Mouse (Mus musculus): ENCODE data around the gene Hist2h3c2. TPM values are rescaled to one million over a fixed set of nuclear protein-coding genes. Genes with fewer than 3 reads are reported as not detected.

Hist2h3c2 gene
- polyA plus RNA-seq, 1 experiment from 2014 or later = 10.0 TPM

DNA sequence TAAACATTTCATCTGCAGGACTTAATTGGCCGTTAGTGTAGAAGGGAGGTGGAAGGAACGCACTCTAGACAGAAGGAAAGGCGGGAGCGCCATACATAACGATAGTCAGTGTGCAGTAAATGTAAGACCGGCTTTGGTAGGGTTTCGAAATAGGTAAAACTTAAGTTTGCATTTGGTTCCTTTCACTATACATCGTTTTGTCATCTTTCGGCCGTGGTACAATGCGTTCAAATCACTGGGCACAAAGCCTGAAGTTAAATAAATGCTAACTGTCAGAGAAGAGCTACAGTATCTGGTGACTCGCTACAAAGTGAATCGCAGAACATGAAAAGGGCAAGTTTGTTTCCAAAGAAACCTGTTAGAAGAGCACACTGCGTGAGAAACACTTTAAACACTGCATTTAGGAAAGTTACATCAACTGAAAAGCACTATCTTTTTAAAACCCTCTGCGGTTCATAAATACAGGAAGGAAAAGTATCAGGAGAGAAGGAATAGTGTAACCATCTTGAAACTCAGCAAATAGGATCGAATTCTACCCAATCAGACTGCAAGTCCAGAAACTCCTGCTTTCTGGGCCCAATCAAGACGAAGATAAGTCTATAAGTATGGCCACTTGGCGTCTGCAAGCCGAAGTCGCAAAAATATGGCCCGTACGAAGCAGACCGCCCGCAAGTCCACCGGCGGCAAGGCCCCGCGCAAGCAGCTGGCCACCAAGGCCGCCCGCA, 29.3 kb upstream of the Hist2h3c2 start, which contains the start of gene Hist2h3b:
Gene Hist2h3b (plus strand): TSS at position 604 of the 725 bp plus-strand sequence.
- Histone ChIP-seq H3K36me3 (no peaks in the 10 kb centered on the region), H3K27ac (peak within 1 kb of the TSS; percentile 97), H3K4me3 (peak within 1 kb of the TSS; percentile 57), H3K4me2 (peak within 1 kb of the TSS; percentile 87), H3K9me3 (no peaks in the 10 kb centered on the region), H3K9ac (peak within 1 kb of the TSS; percentile 83), H3K4me1 (peaks cover 32% of the 10 kb centered on the region), H3K27me3 (no peaks in the 10 kb centered on the region)
- peak; percentile 62; the same call in 1 of the 2 replicates for ATAC-seq (ENCODE audit: insufficient number of reproducible peaks, insufficient read depth, low FRiP score, low TSS enrichment, low read depth)
- 21% methylated on average over 30 of the region's 30 CpGs for WGBS

DNA sequence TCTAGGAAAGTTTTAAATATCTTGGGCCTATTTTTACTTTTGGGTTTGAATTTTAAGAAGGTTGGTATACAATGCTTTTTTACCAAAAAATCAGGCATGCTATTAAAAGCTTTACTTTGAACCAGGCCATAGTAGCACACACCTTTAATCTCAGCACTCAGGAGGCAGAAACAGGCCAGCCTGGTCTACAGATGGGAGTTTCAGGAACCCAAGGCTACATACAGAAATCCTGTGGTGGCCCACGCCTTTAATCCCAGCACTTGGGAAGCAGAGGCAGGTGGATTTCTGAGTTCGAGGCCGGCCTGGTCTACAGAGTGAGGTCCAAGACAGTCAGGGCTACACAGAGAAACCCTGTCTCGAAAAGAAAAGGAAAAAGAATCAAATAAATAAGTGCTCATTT, 28.6 kb upstream of the Hist2h3c2 start:
- Histone ChIP-seq H3K9me3 (no peaks in the 10 kb centered on the region), H3K4me3 (no peak overlapping the region), H3K27me3 (no peaks in the 10 kb centered on the region), H3K4me1 (peaks cover 33% of the 10 kb centered on the region), H3K27ac (peak overlapping the region; percentile 97), H3K4me2 (peak overlapping the region; percentile 87), H3K9ac (no peak overlapping the region), H3K36me3 (no peaks in the 10 kb centered on the region)
- no peak for ATAC-seq (ENCODE audit: insufficient number of reproducible peaks, insufficient read depth, low FRiP score, low TSS enrichment, low read depth)
- WGBS = 69% methylated on average over 4 of the region's 4 CpGs

DNA sequence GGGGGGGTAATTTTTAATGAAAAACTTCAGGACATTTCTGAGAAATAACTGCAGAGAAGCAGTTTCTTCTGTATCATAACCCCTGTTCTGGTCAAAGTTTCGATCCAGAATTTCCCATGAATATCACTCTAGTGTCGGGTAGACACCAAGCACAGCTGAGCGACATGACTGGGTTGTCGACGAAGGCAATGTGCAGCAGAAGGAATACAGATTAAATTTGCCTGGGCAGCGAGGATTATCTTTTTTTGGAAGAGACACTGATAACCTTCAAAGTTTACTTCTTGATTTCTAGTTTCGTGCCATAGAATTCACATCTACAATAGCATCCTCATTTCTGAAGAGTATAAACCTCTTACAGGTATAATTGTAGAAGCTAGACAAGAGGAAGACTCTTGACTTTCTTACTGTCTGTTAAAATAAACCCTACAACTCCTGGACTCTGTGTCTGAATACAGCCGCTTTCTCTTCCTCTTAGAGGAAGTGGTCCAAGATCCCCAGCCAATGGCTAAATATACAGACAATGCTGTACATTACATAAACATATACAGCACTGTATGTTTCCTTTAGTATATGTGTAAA, 27.3 kb upstream of the Hist2h3c2 start:
- peaks cover 42% of the 10 kb centered on the region for H3K4me1 ChIP-seq
- H3K9ac ChIP-seq = no peak overlapping the region
- H3K36me3 ChIP-seq = no peaks in the 10 kb centered on the region
- no peak overlapping the region for H3K4me2 ChIP-seq
- H3K9me3 ChIP-seq = no peaks in the 10 kb centered on the region
- no peak overlapping the region for H3K4me3 ChIP-seq
- no peaks in the 10 kb centered on the region for H3K27me3 ChIP-seq
- peak overlapping the region; percentile 11; the same call in 1 of the 2 replicates for H3K27ac ChIP-seq
- WGBS = 86% methylated on average over 8 of the region's 8 CpGs
- no peak for ATAC-seq (ENCODE audit: insufficient number of reproducible peaks, insufficient read depth, low FRiP score, low TSS enrichment, low read depth)

DNA sequence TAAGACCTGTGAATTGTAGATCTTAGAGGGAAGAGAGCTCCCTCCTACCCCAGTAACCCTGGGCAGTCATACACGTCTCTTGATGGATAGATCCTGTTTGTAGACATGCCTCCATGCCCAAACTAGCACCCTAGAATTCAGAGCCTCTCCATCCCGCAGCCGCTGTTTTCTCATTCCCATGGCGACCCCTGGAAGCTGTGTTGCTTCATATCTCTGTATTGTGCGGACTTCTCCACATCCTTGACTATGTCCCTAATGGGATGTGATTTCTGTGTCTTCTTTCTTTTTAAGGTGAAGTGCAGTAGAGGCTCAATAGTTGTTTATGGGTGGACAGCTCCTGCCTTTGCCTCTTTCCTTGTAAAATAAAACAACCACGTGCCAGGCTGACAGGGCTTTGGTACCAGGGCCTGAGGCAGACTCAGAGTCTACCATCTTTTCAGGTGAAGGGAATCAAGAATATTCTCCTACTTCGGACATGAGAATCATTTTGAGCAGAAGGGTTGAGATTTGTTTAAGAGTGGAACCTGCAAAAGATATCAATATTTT, 25.6 kb upstream of the Hist2h3c2 start:
- WGBS = 74% methylated on average over 7 of the region's 7 CpGs
- Histone ChIP-seq H3K4me1 (peaks cover 38% of the 10 kb centered on the region), H3K27ac (peak overlapping the region; percentile 99), H3K9me3 (no peaks in the 10 kb centered on the region), H3K27me3 (no peaks in the 10 kb centered on the region), H3K4me2 (peak overlapping the region; percentile 76), H3K36me3 (no peaks in the 10 kb centered on the region), H3K4me3 (peak overlapping the region; percentile 62), H3K9ac (peak overlapping the region; percentile 83)
- no peak for ATAC-seq (ENCODE audit: insufficient number of reproducible peaks, insufficient read depth, low FRiP score, low TSS enrichment, low read depth)

DNA sequence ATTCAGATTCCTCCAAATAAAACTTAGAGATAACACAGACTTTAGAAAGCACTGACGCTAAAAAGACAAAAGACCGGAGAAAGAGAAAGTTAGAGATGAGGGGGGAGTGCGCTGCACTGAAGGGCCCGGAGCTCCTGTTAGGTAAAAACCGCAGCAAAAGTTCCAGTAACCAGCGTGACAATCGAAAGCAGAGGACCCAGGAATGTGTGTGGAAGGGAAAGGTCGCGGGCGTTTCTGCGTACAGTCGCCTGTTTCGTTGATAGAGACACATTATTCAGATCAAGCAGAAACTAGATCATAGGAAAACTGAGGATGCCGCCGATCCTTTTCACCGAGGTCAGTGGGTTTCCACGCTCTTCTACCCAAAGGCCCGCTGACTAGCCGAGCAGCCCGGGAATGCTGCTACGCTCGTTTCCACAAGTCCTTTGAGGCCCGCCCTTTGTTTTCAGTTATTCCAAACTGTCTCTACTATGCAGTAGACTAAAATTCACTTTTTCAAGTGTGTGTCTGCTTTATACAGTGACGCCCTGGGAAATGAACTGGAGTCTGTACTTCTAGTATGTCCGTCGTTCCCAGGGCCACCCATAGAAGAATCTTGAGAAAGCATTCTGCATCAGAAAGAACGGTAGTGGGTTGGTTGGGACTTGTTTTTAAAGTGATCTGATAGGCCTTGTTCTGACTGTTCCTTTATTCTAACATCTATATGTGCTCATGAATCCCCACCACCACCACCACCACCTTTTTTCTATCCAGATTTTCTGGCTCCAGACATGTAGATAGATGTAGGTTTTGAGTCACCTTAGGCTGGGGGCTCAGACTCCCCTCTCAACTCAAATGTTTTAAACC, 24.9 kb upstream of the Hist2h3c2 start:
- peaks cover 38% of the 10 kb centered on the region for H3K4me1 ChIP-seq
- no peaks in the 10 kb centered on the region for H3K27me3 ChIP-seq
- 6% methylated on average over 27 of the region's 27 CpGs for WGBS
- peak overlapping the region; percentile 83 for H3K9ac ChIP-seq
- no peak for ATAC-seq (ENCODE audit: insufficient number of reproducible peaks, insufficient read depth, low FRiP score, low TSS enrichment, low read depth)
- peak overlapping the region; percentile 62 for H3K4me3 ChIP-seq
- peak overlapping the region; percentile 99 for H3K27ac ChIP-seq
- no peaks in the 10 kb centered on the region for H3K36me3 ChIP-seq
- no peaks in the 10 kb centered on the region for H3K9me3 ChIP-seq
- H3K4me2 ChIP-seq = peak overlapping the region; percentile 76

DNA sequence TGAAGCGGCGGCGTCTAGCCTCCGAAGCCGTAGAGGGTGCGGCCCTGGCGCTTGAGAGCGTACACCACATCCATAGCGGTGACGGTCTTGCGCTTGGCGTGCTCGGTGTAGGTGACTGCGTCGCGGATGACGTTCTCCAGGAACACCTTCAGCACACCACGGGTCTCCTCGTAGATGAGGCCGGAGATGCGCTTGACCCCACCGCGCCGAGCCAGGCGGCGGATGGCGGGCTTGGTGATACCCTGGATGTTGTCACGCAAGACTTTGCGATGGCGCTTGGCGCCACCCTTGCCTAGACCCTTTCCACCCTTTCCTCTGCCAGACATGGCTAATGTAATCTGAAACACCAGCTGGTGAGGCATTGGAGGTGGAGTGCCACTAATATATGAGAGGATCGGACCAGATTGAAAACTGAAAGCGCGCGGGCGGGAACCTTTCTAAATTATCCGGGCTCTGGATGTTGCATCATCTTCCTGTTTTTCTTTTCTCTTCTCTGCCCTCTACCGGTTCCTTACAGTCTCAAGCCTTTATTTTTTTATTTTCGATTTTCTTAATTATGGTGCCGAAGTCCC, 24.1 kb upstream of the Hist2h3c2 start, which contains the start of gene Hist2h4:
Gene Hist2h4 (minus strand): TSS at position 333 of the 572 bp plus-strand sequence.
- Histone ChIP-seq H3K36me3 (no peaks in the 10 kb centered on the region), H3K27ac (peak within 1 kb of the TSS; percentile 99), H3K9ac (peak within 1 kb of the TSS; percentile 87), H3K4me1 (peaks cover 36% of the 10 kb centered on the region), H3K9me3 (no peaks in the 10 kb centered on the region), H3K27me3 (no peaks in the 10 kb centered on the region), H3K4me2 (peak within 1 kb of the TSS; percentile 76), H3K4me3 (peak within 1 kb of the TSS; percentile 62)
- ATAC-seq (ENCODE audit: insufficient number of reproducible peaks, insufficient read depth, low FRiP score, low TSS enrichment, low read depth) = peak; percentile 83
- WGBS = under 1% methylated on average over 40 of the region's 40 CpGs

DNA sequence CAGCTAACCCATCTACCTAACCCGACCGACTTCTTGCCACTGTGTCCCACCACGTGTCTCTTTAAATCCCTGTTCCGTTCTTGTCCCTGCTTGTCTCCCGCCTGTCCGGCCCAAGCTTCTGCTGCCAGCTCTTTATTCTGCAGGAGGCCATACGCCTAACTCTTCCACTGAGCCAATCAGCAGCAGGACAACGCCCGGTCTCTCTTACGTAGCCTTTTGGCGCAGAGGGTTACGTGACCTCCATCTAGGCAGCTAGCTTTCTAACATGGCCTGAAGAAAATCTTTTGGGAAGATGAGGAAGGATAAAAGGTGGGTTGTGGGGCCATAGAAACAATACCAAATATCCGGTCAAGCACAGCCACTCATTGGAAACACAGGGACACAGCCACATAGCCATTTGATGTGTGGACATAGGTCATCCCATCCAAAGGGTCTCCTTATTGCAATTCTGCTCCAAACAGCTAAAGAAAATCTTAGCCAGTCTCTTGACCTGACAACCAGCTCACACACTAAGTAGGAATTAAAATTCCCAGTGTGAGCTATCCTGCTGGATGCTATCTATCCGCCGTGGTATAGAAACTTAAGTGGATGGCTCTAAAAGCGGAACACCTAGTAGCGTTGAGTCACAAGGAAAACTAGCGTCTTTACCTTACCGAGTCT, 23.4 kb upstream of the Hist2h3c2 start:
- no peaks in the 10 kb centered on the region for H3K36me3 ChIP-seq
- WGBS = under 1% methylated on average over 19 of the region's 19 CpGs
- ATAC-seq (ENCODE audit: insufficient number of reproducible peaks, insufficient read depth, low FRiP score, low TSS enrichment, low read depth) = 0 out of 2 replicates have a peak, but pooled peaks have one; percentile 50
- H3K4me3 ChIP-seq = peak overlapping the region; percentile 62
- H3K4me2 ChIP-seq = peak overlapping the region; percentile 76
- H3K9me3 ChIP-seq = no peaks in the 10 kb centered on the region
- peak overlapping the region; percentile 99 for H3K27ac ChIP-seq
- H3K9ac ChIP-seq = peak overlapping the region; percentile 87
- no peaks in the 10 kb centered on the region for H3K27me3 ChIP-seq
- peaks cover 29% of the 10 kb centered on the region for H3K4me1 ChIP-seq

DNA sequence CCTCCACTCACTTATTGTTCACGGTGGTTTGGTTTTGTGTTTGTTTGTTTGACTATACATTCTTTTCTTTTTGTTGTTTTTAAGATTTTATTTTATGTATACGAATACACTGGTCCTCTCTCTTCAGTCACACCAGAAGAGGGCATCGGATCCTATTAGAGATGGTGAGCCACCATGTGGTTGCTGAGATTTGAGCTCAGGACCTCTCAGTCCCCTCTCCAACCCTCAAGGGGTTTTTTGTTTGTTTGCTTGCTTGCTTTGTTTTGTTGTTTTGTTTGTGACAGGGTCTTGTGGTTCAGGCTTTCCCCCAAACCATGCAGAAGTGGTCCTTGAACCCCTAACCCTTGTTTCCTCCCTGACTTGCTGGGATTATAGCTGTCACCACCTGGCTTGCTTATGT, 22.7 kb upstream of the Hist2h3c2 start:
- H3K27me3 ChIP-seq = no peaks in the 10 kb centered on the region
- H3K27ac ChIP-seq = peak overlapping the region; percentile 99
- no peak for ATAC-seq (ENCODE audit: insufficient number of reproducible peaks, insufficient read depth, low FRiP score, low TSS enrichment, low read depth)
- H3K4me2 ChIP-seq = peak overlapping the region; percentile 76
- peak overlapping the region; percentile 87 for H3K9ac ChIP-seq
- no peaks in the 10 kb centered on the region for H3K36me3 ChIP-seq
- H3K4me1 ChIP-seq = peaks cover 23% of the 10 kb centered on the region
- no peaks in the 10 kb centered on the region for H3K9me3 ChIP-seq
- 47% methylated on average over 3 of the region's 3 CpGs for WGBS
- peak overlapping the region; percentile 62 for H3K4me3 ChIP-seq

DNA sequence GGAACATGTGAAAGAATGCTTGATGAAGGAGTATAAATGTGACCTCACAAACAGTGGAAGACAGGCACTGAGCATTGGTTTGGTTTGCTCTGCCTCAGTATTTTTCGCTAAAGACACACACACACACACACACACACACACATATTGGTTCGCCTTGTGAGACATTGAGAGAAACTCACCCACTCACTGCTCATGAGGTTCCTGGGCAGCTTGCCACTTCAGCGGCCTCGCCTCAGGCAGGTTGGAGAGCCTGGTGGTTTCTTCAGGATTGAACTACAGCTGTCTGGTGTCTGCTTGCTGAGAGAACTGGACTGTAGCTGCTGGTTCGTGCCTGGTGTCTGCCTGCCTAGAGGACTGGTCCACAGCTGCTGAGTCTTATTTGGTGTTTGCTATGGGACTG, 21.3 kb upstream of the Hist2h3c2 start:
- 84% methylated on average over 5 of the region's 5 CpGs for WGBS
- H3K4me1 ChIP-seq = peaks cover 23% of the 10 kb centered on the region
- no peak overlapping the region for H3K4me2 ChIP-seq
- no peaks in the 10 kb centered on the region for H3K27me3 ChIP-seq
- no peaks in the 10 kb centered on the region for H3K9me3 ChIP-seq
- no peak overlapping the region for H3K4me3 ChIP-seq
- ATAC-seq (ENCODE audit: insufficient number of reproducible peaks, insufficient read depth, low FRiP score, low TSS enrichment, low read depth) = no peak
- H3K36me3 ChIP-seq = no peaks in the 10 kb centered on the region
- H3K27ac ChIP-seq = no peak overlapping the region
- no peak overlapping the region for H3K9ac ChIP-seq

DNA sequence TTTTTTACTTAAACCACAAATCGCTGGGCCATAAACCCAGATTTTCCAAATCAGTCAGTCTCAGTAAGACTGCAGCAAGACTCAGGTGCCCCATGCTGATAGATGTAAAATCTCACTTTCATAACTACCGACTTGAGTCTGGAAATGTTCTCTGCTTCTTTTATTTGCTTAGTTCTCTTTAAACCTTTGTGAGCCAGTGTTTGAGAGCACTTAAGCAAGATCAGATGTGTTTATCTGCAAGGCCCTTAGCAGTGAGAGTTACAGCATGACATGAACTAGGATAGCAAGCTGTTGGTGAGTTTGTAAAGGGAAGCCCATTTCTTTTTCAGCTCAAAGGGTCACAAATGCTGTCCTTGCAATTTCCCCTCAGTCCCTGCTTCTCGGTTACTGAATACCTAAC, 18.3 kb upstream of the Hist2h3c2 start:
- Histone ChIP-seq H3K4me3 (no peak overlapping the region), H3K27ac (no peak overlapping the region), H3K4me2 (no peak overlapping the region), H3K4me1 (peaks cover 6% of the 10 kb centered on the region), H3K27me3 (no peaks in the 10 kb centered on the region), H3K9me3 (no peaks in the 10 kb centered on the region), H3K9ac (no peak overlapping the region), H3K36me3 (no peaks in the 10 kb centered on the region)
- ATAC-seq (ENCODE audit: insufficient number of reproducible peaks, insufficient read depth, low FRiP score, low TSS enrichment, low read depth) = no peak
- WGBS = 73% methylated on average over 3 of the region's 3 CpGs

All from embryonic facial prominence, embryonic 13.5 days (tissue).